Mouse (Mus musculus) ZHBTc4 (cell line): ENCODE measurements around the gene Crebbp.

Experiments used
- DNase-seq: peaks from one replicate; pipeline ENCODE4 v3.0.0-alpha.2; 2011; ENCODE audit warnings: low read depth, low spot score

The Crebbp gene

GRCm38 (mm10) chr16:4213799-4214551, at the start of gene Crebbp:
Crebbp (minus strand) TSS chr16:4213997.
- DNase-seq, result peak; percentile 95

GRCm38 (mm10) chr16:4263486-4263885, 49.7 kb upstream of the Crebbp start:
- DNase-seq, result no peak

- DNase-seq, result no peak
Measured at GRCm38 (mm10) chr16:4257546-4257945, 43.7 kb upstream of the Crebbp start.

- no peak for DNase-seq
Measured at GRCm38 (mm10) chr16:4248791-4249190, 35.0 kb upstream of the Crebbp start.

- DNase-seq, result peak; percentile 62
Measured at GRCm38 (mm10) chr16:4245241-4245640, 31.4 kb upstream of the Crebbp start.

- DNase-seq, result no peak
Measured at GRCm38 (mm10) chr16:4236131-4236530, 22.3 kb upstream of the Crebbp start.

- no peak for DNase-seq
Measured at GRCm38 (mm10) chr16:4235587-4235986, 21.8 kb upstream of the Crebbp start.

GRCm38 (mm10) chr16:4225841-4226240, 12.0 kb upstream of the Crebbp start:
- DNase-seq, result no peak

- DNase-seq, result no peak
Measured at GRCm38 (mm10) chr16:4214631-4215240, 939 bp upstream of the Crebbp start.

GRCm38 (mm10) chr16:4212963-4213798, 616 bp downstream of the Crebbp start:
- peak; percentile 65 for DNase-seq

GRCm38 (mm10) chr16:4212167-4212962, 1.4 kb downstream of the Crebbp start:
- DNase-seq, result no peak

- peak; percentile 31 for DNase-seq
Measured at GRCm38 (mm10) chr16:4210290-4210689, 3.5 kb downstream of the Crebbp start.

GRCm38 (mm10) chr16:4203592-4203991, 10.2 kb downstream of the Crebbp start:
- no peak for DNase-seq

- DNase-seq, result peak; percentile 16
Measured at GRCm38 (mm10) chr16:4199995-4200394, 13.8 kb downstream of the Crebbp start.

- no peak for DNase-seq
Measured at GRCm38 (mm10) chr16:4199566-4199965, 14.2 kb downstream of the Crebbp start.

- DNase-seq, result no peak
Measured at GRCm38 (mm10) chr16:4198004-4198403, 15.8 kb downstream of the Crebbp start.

- DNase-seq, result no peak
Measured at GRCm38 (mm10) chr16:4190166-4190565, 23.6 kb downstream of the Crebbp start.

GRCm38 (mm10) chr16:4175134-4175533, 38.7 kb downstream of the Crebbp start:
- DNase-seq, result no peak

- peak; percentile 34 for DNase-seq
Measured at GRCm38 (mm10) chr16:4169530-4169929, 44.3 kb downstream of the Crebbp start.

- DNase-seq, result no peak
Measured at GRCm38 (mm10) chr16:4168476-4168875, 45.3 kb downstream of the Crebbp start.

GRCm38 (mm10) chr16:4160898-4161247, 52.9 kb downstream of the Crebbp start:
- no peak for DNase-seq
